Mouse (Mus musculus): Measurements from ENCODE around the gene Polr1d.

- no peak for TF ChIP-seq POLR2A (IDR thresholded peaks at IDR 0.05; ENCODE audit: borderline replicate concordance, insufficient read depth, low read length)
- no peak for TF ChIP-seq CTCF (IDR thresholded peaks at IDR 0.05; ENCODE audit: borderline replicate concordance, insufficient read depth, low read depth, low read length)
Measured at GRCm38 (mm10) chr5:147159320-147159719, 82.5 kb downstream of the Polr1d start.
